Mouse (Mus musculus) left cerebral cortex, adult 18-20 months (tissue): Measurements from ENCODE around the gene Dab2. TPM values are rescaled to one million over a fixed set of nuclear protein-coding genes. Genes with fewer than 3 reads are reported as not detected.
A peak's percentile ranks its signal among the peaks of the same experiment; 100 is the strongest.

Experiments
- DNase-seq, 2 experiments: peaks; one replicate each; pipeline ENCODE4 v3.0.0; 2021 to 2022; ENCODE audit warnings: low spot score in 2 of 2, mixed read lengths in 1 of 2
- total RNA-seq, 2 experiments: library from RNA; stranded (reverse); gene quantifications; 2 replicates each; pipeline ENCODE4 v1.2.3; 2021

Gene Dab2
- total RNA-seq, 2 experiments from 2014 or later = 10.8 to 11.2 TPM

DNA sequence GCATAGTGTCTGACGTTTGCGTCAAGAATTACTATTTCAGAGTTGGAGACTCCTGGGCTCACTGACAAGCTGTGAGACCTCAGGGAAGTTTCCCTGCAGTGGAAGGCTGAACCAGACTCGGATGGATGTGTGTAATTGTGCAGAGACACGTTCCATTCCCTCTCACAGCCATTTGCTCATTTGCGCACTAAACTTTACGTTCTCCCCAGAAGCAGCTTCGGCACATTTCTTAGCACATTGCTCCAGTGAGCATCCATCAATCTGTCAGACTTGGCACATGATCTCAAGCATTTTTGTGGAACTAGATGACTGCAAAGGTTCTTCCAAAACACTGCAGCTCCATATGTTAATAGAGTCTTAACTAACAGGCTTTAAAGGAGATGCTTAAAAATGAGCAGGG is 24.0 kb downstream of the Dab2 start:
- DNase-seq = no peak

DNA sequence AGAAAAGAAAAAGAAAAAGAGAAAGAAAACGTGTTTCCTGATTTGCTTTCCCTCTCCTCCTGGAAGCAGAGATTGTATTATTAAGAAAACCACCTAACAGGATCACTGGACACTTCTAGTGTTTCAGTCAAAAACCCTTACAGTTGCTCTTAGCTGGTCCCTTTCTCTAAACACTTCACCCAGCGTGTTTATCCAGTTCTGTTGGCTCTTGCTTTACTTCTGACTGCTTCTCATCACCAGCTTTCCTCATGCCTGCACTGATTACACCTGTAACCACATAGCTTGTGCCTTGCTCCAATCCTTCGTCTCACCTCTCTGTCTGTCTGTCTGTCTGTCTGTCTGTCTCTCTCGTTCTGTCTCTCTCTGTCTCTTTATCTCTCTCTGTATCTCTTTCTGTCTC is 25.9 kb downstream of the Dab2 start:
- no peak for DNase-seq

DNA sequence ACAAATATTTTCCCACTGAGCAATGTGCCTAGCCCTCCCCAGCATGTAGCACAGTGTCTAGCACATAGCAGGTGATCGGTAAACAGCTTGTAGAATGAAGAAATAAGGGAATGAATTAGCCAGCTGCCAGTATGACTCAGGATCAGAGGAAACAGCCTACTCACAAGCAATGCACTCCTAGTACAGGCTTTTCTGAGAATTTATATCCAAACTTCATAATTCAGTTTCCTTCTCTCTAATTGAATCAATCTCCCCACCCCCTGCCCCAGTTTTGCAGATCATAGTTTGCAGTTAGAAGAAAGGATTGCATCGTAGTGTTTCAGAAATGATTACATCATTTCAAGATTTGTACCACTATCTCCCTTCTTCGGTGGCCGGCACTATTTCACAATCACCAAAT is 26.4 kb downstream of the Dab2 start:
- DNase-seq = peak in 1 of 2 experiments; percentile 4

DNA sequence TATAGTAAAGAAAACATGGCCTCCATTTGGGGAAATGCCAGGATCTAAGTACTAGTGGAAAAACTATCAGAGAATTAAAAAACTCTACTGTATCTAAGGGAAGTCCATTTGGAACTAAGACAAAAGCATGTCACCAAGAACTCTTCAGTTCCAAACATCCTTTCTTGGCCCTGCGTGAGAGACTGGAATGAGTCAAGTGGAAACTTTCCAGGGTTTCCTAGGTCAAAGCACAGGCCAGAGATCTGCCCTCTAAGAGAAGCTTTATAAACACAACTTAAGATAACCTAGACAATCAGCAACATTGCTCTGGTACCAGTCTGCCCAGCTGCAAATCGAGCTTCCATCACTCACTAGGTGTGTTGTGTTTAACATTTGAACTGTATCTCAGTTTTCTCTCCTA is 31.8 kb downstream of the Dab2 start:
- no peak for DNase-seq

DNA sequence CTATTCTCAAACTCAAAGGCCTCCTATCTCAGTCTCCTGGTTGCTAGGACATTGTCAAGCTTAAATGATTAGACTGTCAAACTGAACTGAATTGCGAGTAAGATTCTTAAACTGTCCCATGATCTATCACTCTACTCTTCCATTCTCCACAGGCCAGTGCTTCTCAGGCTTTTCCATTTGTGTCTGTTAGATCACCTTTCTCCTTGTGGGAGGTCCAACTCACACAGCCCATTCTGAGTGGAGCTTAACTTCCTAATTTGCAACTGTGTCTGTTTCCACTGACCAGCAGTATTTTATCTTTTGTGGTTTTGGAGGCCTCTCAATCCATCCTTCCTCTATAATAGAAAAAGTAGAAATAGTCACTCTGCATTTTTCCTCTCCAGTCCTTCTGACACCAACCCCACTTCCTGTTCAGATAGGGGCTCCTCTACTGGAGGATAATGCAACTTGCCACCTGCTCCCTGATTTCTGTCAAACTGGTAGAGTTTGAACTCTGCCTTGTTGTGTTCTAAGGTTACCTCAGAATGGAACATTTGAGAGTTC is 35.1 kb downstream of the Dab2 start:
- DNase-seq = no peak

DNA sequence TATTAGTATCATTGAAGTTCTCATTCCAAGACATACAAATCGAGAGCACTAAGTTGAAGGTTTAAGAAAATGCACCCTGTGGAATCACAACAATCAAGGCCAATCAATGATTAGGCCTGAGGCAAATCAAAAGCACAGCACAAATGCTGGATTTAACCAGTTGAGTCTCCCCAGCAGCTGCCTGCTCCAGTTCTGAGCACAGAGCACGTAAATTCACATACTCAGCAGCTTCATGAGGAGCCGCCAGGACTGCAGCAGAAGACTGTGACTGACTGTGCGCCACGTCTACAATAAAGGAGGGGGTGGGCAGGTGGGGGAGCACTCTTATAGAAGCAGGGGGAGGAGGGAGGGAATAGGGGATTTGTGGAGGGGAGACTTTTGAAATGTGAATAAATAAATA is 40.2 kb downstream of the Dab2 start:
- DNase-seq = no peak

DNA sequence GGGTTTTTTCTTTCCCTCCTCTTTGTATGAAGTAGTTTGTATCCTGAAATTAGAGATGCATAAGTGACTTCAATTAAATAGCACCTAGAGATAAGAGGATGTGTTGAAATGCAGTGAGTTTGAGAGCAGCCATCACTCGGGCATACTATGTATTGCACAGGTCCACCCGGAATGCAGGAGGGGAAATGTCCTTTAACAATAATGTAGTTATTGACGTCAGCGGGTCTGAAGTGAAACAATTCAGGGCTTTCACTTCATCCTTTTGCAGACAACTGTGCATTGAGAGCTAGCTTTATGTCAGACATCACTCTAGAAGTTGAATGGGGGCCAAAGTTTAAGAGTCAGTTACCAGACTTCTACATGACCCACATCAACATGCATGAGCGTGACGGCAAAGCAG is 40.8 kb downstream of the Dab2 start:
- DNase-seq = no peak

DNA sequence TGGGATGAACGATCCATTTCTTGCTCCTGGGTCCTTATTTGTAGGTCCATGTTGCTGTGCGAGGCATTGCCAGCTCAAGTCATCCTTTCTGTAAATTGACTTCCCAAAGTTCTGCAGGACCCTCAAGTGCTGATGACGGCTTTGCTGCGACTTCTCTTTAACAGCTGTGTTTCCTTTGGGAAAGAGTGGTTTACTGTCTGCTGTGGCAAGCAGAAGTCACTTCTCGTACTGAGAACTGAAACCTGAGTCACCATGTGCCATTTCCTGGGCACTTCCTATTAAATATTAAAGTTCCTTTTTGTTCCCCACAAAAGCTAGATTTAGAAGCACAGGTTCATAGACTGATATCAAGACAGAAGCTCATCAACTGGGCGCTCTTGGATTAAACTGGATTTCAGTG is 41.8 kb downstream of the Dab2 start:
- DNase-seq = no peak

DNA sequence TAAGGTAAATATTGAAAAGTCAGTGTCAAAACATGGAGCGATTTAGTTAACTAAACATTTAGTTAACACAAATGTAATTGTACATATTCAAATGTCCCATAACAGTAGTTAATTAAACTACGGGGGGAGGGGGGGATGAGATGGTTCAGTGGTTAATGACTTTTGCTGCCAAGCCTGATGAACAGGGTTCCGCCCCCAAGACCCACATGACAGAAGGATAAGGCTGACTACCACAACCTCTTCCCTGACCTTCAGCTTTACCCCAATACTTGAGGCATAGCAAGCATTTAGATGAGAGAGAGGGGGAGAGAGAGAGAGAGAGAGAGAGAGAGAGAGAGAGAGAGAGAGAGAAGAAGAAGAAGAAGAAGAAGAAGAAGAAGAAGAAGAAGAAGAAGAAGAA is 54.3 kb downstream of the Dab2 start:
- no peak for DNase-seq

DNA sequence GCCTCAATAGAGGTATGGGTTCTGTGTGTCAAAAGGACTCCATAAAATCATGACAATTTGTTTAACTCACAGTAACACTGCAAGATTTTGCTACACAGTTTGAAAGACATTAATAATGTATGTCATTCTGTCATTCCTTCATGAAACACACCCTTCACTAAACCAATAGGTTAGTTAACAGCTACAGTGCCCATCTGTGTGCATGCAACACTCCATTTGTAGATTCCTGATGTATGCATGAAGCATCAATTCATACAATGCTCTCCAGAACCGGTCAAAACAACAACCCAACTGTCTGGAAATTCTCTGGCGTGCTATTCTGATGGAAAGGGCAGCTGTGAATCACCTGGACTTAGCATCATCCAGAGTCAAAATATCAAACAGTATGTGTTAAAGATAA is 60.3 kb downstream of the Dab2 start:
- DNase-seq = no peak

DNA sequence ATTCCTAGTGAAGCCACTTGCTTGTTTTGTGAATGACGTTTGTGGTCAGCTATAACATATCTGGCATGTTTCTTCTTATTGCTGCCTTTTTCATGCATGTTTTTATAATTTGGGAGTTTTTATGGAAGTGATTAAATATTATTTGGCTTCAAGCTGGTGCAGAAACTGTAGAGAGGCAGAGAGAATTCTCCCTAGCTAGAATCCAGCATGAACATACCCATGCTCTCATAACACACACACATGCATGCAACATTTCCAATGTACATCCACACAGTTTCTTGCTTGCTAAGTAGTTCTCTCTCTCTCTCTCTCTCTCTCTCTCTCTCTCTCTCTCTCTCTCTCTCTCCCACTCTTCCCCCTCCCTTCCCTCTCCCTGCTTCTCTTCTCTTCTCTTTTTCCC is 70.4 kb downstream of the Dab2 start:
- no peak for DNase-seq

DNA sequence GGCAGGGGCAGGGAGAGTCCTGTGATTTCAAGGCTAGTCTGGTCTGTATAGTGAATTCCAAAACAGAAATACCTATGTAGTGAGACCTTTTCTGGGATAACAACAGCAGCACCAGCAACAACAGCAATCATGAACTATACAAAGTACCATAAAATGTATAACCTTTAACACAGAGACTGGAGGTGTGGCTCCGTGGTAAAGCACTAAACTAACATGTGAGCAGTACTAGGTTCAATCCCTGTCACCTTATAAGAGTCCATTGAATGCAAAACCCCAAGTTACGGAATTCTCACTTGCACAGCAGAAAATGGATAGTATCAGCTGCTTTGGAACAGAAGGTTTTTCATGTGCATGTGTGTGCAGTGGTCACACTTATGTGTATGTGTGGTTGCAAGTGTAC is 71.9 kb downstream of the Dab2 start:
- no peak for DNase-seq

DNA sequence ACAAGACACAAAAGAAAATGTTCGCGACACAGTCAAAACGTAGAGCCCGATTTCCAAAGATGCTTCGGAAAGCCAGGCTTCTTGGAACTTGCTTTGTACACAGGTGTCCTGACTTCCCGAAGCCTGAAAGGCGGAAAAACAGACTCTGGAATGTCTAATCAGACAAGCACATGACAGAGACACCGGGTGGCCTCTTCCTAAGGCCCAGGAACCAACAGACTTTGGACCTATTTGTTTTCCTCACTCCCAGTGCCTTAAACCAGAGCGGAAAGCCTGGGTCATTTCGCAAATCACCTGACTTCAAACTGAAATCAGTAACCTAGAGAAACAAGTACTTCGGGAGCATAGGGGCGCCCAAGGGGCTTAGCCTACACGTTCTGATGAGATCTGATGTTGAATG is 75.4 kb downstream of the Dab2 start:
- DNase-seq = no peak

DNA sequence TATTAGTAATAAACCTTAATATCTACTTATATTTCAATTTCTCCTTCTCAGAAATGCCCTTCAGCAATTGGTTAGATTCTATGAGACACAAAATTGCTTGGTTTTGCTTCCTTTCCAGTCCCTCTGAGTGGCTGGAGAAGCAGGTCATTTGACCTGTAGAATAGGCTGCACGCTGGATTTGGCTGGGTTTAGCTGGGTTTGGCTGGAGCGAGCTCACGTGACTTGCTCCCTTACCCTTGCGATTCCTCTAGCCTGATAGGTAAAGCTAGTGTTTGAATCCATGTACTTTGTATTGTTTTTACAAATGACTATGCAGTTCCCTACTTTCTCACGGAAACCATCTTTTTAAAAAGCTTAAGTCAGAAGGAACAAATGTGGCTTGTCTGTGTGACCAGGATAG is 76.4 kb downstream of the Dab2 start:
- DNase-seq = no peak

DNA sequence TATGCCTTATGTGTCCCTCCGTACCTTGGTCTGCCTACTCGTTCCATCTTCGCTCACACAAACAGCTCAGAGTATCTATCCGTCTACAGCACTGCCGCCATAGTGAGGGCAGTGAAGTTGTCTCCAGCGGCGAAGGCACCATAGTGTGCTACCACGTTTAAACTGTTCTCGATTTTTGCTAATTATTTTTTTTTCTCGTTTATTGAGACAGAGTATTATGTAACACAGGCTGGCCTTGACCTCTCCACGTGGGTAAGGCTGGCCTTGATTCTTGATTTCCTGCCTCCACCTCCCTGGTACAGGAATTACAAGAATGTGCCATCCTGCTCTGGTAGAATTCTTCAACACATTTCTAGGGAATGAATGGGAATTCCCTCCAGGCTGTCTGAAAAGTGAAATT is 77.2 kb downstream of the Dab2 start:
- DNase-seq = no peak

DNA sequence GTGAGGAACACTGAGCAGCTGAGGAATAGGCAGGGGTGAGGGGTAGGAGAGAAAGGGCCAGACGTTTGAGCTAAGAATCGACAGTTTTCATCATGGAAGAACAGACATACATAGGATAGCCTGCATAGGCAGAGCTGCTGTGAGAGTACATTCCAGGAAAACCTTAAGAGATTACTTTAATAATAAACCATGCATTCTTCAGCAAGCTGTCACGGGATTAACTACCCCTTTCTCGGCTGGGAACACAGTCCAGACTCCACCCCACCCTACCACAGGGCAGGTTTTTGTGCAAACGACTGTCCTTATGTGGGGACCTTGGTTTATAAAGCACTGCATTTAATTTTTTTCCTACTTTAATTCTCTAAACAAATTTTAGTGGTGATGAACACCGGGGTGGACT is 84.4 kb downstream of the Dab2 start:
- no peak for DNase-seq

DNA sequence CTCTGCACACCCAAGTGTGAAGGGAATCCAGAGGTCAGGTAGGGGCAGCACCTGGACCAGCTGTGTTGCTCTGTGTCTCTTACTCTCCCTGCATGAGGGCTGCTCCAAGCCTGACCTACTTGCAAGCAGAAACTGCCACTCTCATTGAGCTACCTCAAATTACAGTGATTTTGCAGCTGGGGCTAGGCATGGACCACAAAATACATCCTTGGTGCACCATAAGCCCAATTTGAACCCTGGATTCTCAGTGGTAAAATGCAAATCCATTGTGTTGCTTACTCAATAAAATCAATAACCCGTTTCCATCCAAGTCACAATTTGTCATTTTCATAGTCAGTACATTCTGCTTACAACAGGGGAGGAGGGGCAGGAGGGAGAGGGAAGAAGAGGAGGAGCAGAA is 85.7 kb downstream of the Dab2 start:
- DNase-seq = no peak

DNA sequence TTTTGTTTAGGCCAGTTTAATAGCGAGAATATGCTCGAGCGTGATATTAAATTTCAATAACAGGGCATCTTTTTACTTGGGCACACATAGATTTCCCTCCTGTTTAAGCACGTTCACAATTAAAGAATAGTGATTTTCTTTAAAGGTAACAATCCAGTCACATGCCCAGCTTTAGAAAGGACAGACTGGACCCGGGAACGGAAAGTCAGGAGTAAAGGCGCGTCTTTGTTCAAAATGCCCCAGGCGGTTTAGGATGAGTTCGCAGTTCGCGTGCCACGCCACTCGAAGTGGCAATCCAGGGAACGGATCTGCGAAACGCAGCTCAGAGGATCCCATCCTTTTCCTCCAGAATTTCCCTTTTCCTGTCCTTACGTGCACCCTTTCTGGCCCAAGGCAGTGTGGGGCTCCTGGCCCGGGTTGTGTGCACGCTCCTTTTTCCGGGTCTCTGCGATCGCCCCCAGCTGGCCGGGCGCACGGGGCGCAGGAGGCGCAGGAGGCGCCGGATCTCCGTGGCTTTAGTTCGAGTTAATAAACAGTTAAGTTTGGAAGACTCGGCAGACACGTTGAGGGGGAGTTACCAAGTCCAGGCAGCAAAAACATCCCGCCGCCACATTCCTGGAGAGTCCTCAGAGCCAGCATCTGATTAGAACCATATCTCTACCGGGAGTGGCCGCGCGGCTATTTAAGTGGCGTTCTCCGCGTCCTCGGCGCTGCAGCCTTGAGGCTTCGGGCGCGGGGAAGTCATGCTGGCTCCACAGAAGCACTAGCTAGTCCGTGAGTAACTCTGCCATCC is 86.8 kb downstream of the Dab2 start:
- DNase-seq = peak; percentile 22 to 42

DNA sequence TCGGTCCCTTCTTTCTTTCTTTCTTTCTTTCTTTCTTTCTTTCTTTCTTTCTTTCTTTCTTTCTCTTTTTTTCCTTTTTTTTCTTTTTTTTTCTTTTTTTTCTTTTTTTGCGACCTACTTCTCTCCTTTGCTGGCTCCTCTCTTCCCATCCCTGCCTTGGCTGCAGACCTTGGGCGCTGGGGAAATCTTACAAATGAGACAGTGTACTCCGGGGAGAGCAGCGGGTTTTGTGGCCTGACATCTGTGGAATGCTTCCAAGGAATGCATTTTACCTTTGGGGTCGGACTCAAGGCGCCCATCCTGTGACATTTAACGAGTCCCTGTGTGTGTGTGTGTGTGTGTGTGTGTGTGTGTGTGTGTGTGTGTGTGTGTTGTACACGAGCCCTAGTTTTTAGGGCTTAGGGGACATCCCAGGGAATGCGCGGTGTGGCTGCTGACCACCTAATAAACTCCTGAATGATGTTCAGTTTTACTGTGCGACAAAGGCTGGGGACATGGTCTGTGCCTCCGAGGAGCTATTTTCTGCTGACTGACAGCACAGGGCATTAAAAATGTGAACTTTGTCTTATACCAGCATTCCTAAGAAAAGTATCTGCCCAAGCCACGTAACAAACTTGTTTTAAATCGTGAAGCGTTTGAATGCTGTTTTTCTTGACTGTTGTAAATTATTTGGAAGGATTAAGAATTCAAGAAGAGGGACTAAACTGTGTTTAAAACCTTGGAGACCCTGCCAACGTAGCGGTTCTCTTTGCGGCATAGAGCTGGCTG is 87.6 kb downstream of the Dab2 start:
- DNase-seq = no peak

DNA sequence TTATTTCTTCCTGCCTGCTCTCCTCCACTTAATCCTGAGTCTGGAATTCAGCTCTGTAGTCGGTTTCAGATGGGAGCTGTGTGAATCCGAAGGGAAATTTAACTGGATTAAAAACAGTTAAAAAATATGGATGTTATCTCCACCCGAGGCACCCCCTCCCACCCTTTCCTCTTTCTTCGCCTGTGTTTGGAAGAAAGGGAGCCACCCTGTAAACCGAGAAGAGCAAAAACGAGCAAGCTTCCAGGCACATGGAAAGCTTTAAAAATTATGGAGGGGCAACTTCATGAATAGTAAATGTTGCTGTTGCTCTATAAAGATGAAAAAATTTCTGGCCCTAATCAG is 88.1 kb downstream of the Dab2 start:
- DNase-seq = no peak

DNA sequence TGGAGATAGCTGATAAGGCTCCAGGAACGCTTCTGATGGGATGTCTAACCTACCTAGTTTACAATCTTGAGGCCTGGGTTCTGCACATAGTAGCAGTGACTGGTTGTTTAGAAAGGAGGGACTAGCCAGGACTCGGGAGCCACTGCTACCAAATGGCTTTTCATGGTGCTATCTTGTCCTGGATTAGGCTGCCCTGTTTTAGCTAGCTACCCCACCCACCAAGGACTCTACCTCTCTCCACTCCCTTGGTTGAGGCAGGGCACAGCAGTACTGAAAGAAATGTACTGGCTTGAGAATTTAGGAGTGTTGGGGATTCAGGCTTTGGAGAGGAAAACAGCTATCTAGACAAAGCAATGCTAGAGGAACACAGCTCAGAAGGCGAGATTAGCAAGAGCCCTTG is 88.6 kb downstream of the Dab2 start:
- no peak for DNase-seq

DNA sequence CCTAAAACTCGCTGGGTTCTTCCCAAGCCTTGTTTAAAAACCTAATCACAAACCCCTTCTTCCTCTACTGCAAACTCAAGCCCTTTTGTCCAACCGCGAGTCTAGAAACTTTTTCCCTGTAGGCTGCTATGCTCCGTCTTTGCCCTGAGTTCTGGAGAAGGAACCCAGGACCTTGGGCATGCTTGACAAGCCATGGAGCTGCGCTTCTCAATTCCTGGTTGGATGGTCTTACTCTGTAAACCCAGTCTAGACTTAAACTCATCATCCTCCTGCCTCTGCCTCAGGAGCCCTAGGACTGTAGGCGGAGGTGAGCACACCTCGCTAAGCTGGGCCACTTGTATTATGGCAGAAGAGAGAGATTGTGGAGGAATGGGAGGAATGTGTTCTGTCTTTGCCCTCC is 89.0 kb downstream of the Dab2 start:
- no peak for DNase-seq

DNA sequence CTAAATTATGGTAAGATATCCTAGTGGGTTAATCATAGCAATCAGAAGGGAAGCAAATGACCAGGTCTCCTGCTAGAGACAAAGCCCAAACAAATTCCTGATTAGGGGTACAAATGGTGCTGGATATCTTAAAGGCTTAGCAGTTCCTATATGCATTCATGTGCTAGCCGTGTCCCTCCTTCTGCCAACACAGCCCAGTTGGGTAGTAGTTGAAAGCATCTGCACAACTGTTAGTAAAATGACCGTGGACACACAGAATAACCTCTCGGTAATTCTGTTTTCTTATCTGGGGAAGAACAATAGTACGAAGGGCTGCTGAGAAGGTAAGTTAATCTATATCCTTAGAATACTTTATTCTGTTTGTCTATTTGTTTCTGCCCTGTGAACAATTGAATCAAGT is 90.5 kb downstream of the Dab2 start:
- DNase-seq = no peak
